In genomic region chr12:95056926-95057325, GRCm38 (mm10) we compare ENCODE assay signal across 21 mouse cellular contexts.
DNase-seq lines count a peak whose midpoint lies in the region; ATAC-seq and TF ChIP-seq lines count a peak whose summit lies in the region.
"Had no signal": no experiment of that assay in that cellular context is flagged by ENCODE, and none has a peak within 500 bp of the region (broad histone marks: within the 10 kb centered on the region; RNA-seq: fewer than 3 reads in every experiment).

No protein-coding gene starts in this region.

- WGBS in hindbrain, postnatal 0 days: 38% methylated on average over 7 of the region's 7 CpGs
- WGBS in hindbrain, embryonic 13.5 days: 52% methylated on average over 7 of the region's 7 CpGs

- H3K27me3 ChIP-seq in hindbrain, postnatal 0 days (ENCODE audit: insufficient read depth, low read length): no peaks in the 10 kb centered on the region
- no peaks in the 10 kb centered on the region for H3K27me3 ChIP-seq in hindbrain, embryonic 13.5 days
- H3K27me3 ChIP-seq: lung, embryonic 15.5 days; Patski had no signal

- no peaks in the 10 kb centered on the region for H3K9me3 ChIP-seq in hindbrain, postnatal 0 days (ENCODE audit: low read length)
- H3K9me3 ChIP-seq in hindbrain, embryonic 13.5 days: no peaks in the 10 kb centered on the region
- H3K9me3 ChIP-seq: lung, embryonic 15.5 days; midbrain, embryonic 10.5 days had no signal

- no peak for ATAC-seq in hindbrain, postnatal 0 days
- no peak for ATAC-seq in hindbrain, embryonic 13.5 days (ENCODE audit: low FRiP score)
- ATAC-seq: CD4-positive, CD25-positive, alpha-beta regulatory T cell, adult 4 months; Patski had no signal

- no peaks in the 10 kb centered on the region for H3K4me1 ChIP-seq in hindbrain, postnatal 0 days (ENCODE audit: insufficient read depth, low read length)
- H3K4me1 ChIP-seq in hindbrain, embryonic 13.5 days (replicated peaks): no peaks in the 10 kb centered on the region
- H3K4me1 ChIP-seq: lung, embryonic 15.5 days; midbrain, embryonic 10.5 days had no signal

- DNase-seq in cerebellum, postnatal 14 days: peak; percentile 4 to 50
- no peak for DNase-seq in cerebellum, adult 9-11 months
- DNase-seq in hindbrain, postnatal 0 days (ENCODE audit: low spot score): peak; percentile 19
- peak; percentile 11 for DNase-seq in right cerebral cortex, adult 18-20 months
- DNase-seq in right cerebral cortex, postnatal 4 days: no peak
- DNase-seq in embryo, embryonic 11 days: no peak
- no peak for DNase-seq in thymus, postnatal 0 days (ENCODE audit: low spot score)
- DNase-seq: adrenal gland, adult 8-10 months; gastrocnemius, postnatal 14 days; heart, postnatal 36 days; kidney, adult 8-10 months; kidney, postnatal 14 days; layer of hippocampus, adult 9-11 months; thymus, postnatal 36 days had no signal

- no peak overlapping the region for H3K4me2 ChIP-seq in hindbrain, postnatal 0 days (ENCODE audit: low read depth, low read length)
- no peak overlapping the region for H3K4me2 ChIP-seq in hindbrain, embryonic 13.5 days
- H3K4me2 ChIP-seq: lung, embryonic 15.5 days had no signal

- no peak overlapping the region for H3K4me3 ChIP-seq in hindbrain, postnatal 0 days (ENCODE audit: low read length)
- no peak overlapping the region for H3K4me3 ChIP-seq in hindbrain, embryonic 13.5 days
- H3K4me3 ChIP-seq: lung, embryonic 15.5 days; midbrain, embryonic 10.5 days had no signal

- H3K36me3 ChIP-seq in hindbrain, postnatal 0 days (ENCODE audit: insufficient read depth, low read length): no peaks in the 10 kb centered on the region
- H3K36me3 ChIP-seq in hindbrain, embryonic 13.5 days: no peaks in the 10 kb centered on the region
- H3K36me3 ChIP-seq: lung, embryonic 15.5 days; midbrain, embryonic 10.5 days had no signal

- TF ChIP-seq CTCF in hindbrain, postnatal 0 days (IDR thresholded peaks at IDR 0.05; ENCODE audit: low read depth): no peak

- no peak overlapping the region for H3K27ac ChIP-seq in hindbrain, postnatal 0 days
- no peak overlapping the region for H3K27ac ChIP-seq in hindbrain, embryonic 13.5 days
- H3K27ac ChIP-seq: liver, embryonic 14.5 days; lung, embryonic 15.5 days; macrophage; midbrain, embryonic 10.5 days had no signal

- H3K9ac ChIP-seq in hindbrain, postnatal 0 days (replicated peaks; ENCODE audit: low read length): no peak overlapping the region
- H3K9ac ChIP-seq in hindbrain, embryonic 13.5 days: no peak overlapping the region
- H3K9ac ChIP-seq: liver, embryonic 14.5 days; lung, embryonic 15.5 days had no signal

Comparison
In these comparisons a context has a peak if more than half of its experiments do, and no peak if none do; other contexts are left out.
1. DNase-seq: peak in cerebellum, postnatal 14 days (2 of 2), hindbrain, postnatal 0 days (single experiment) and right cerebral cortex, adult 18-20 months (single experiment); none in cerebellum, adult 9-11 months (single experiment), right cerebral cortex, postnatal 4 days (single experiment), embryo, embryonic 11 days (single experiment) and thymus, postnatal 0 days (single experiment).